Mouse (Mus musculus) lung, postnatal 10 days (tissue): ENCODE data around the gene Nags.

Source experiments
- DNase-seq: peaks from one replicate; pipeline ENCODE4 v3.0.0; 2021

Nags gene

GRCm38 (mm10) chr11:102145471-102146001, at the start of gene Nags:
TSS of gene Nags (plus strand) at chr11:102145513.
- DNase-seq: no peak

GRCm38 (mm10) chr11:102095676-102096075, 49.6 kb upstream of the Nags start:
- no peak for DNase-seq

GRCm38 (mm10) chr11:102096446-102096845, 48.9 kb upstream of the Nags start:
- no peak for DNase-seq

- DNase-seq: peak; percentile 79
These were observed 48.4 kb upstream of the Nags start for GRCm38 (mm10) chr11:102096887-102097391.

- no peak for DNase-seq
These were observed 44.1 kb upstream of the Nags start, which contains the start of gene Ppy for GRCm38 (mm10) chr11:102101219-102101618. TSS of gene Ppy (minus strand) at chr11:102101319.

- peak; percentile 67 for DNase-seq
These were observed 42.6 kb upstream of the Nags start for GRCm38 (mm10) chr11:102102485-102103258.

GRCm38 (mm10) chr11:102106911-102107310, 38.4 kb upstream of the Nags start:
- no peak for DNase-seq

GRCm38 (mm10) chr11:102107732-102108131, 37.6 kb upstream of the Nags start, which contains the start of gene Pyy:
TSS of gene Pyy (minus strand) at chr11:102107832.
- DNase-seq: no peak

GRCm38 (mm10) chr11:102111576-102111975, 33.7 kb upstream of the Nags start:
- no peak for DNase-seq

GRCm38 (mm10) chr11:102116241-102116640, 29.1 kb upstream of the Nags start:
- DNase-seq: no peak

- no peak for DNase-seq
These were observed 27.9 kb upstream of the Nags start for GRCm38 (mm10) chr11:102117386-102117785.

- no peak for DNase-seq
These were observed 10.8 kb upstream of the Nags start for GRCm38 (mm10) chr11:102134516-102134915.

- no peak for DNase-seq
These were observed 7.5 kb upstream of the Nags start for GRCm38 (mm10) chr11:102137625-102138446.

GRCm38 (mm10) chr11:102138447-102138740, 6.9 kb upstream of the Nags start:
- DNase-seq: peak; percentile 76

- DNase-seq: peak; percentile 77
These were observed 4.8 kb upstream of the Nags start for GRCm38 (mm10) chr11:102140508-102140907.

GRCm38 (mm10) chr11:102142355-102142754, 3.0 kb upstream of the Nags start:
- DNase-seq: no peak

- no peak for DNase-seq
These were observed 299 bp upstream of the Nags start for GRCm38 (mm10) chr11:102144957-102145470.

GRCm38 (mm10) chr11:102146005-102146404, 692 bp downstream of the Nags start:
- peak; percentile 30 for DNase-seq

GRCm38 (mm10) chr11:102146531-102146930, 1.2 kb downstream of the Nags start:
- no peak for DNase-seq

- no peak for DNase-seq
These were observed 2.1 kb downstream of the Nags start for GRCm38 (mm10) chr11:102147213-102147989.

- peak; percentile 96 for DNase-seq
These were observed 10.9 kb downstream of the Nags start, which contains the start of gene Tmem101 for GRCm38 (mm10) chr11:102156039-102156785. TSS of gene Tmem101 (minus strand) at chr11:102156404.

- DNase-seq: no peak
These were observed 11.4 kb downstream of the Nags start for GRCm38 (mm10) chr11:102156786-102157089.
